Mouse (Mus musculus): ENCODE measurements around the gene Map2k3.

DNA sequence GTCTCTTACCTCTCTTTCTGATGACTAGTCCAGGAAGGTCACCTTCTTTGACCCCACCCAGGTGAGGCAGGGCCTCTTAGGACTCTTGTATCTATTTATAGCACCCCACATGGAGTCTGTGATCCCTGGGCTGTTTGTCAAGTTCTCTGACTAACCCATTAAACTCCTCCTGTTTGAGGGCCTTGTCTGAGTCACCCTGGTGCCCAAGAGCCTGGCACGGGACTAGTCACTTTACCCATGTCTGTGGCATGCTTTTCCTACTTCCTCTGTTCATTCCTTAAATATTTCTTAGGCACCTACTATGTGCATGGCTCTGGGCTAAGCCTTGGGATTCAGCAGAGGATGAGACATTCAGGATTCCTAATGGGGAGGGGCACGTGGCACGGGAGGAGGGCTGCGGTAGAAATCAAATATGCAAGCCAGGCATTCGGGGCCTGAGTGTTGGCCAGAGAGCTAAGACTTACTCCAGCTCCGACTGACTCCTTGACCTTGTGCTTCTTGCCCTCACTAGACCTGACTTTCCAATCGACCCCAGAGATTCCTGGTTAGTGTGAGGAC, 1.0 kb upstream of the Map2k3 start:
- TF ChIP-seq CTCF (IDR thresholded peaks at IDR 0.05; ENCODE audit: borderline replicate concordance, control insufficient read depth, extremely low read depth, insufficient read depth, low read length, poor library complexity), result no peak
- no peak for TF ChIP-seq POLR2A (IDR thresholded peaks at IDR 0.05; ENCODE audit: control insufficient read depth, extremely low read depth, insufficient read depth, low read length, poor library complexity)

All from thymus, adult 2 months (tissue).